Mouse (Mus musculus) brown adipose tissue, adult 24 weeks (tissue): ENCODE data around the gene Hoxb4. TPM values are rescaled to one million over a fixed set of nuclear protein-coding genes. Genes with fewer than 3 reads are reported as not detected.

Experiments used
- H3K27ac ChIP-seq: fragments of 200-500 bp; replicated peaks from 2 replicates; pipeline ENCODE4 v1.5.1; 2012; ENCODE audit warnings: low read depth, mild to moderate bottlenecking, low read length
- H3K4me1 ChIP-seq: fragments of 200-500 bp; 2 replicates; pipeline ENCODE4 v1.6.1; 2012; ENCODE audit warnings: low read length, mixed read lengths; ENCODE audit not compliant: control insufficient read depth, insufficient read depth, insufficient read length
- H3K4me3 ChIP-seq: fragments of 200-500 bp; 2 replicates; pipeline ENCODE4 v1.5.1; 2012; ENCODE audit warnings: low read depth, mild to moderate bottlenecking, low read length, moderate library complexity; ENCODE audit not compliant: insufficient read depth
- polyA plus RNA-seq: library from polyadenylated mRNA; stranded (reverse); fragments of >200 nt; gene quantifications from 2 replicates; pipeline ENCODE4 v1.2.4, GENCODE M21; 2012; ENCODE audit not compliant: missing spikeins, insufficient read depth, insufficient read length

Hoxb4 gene
- polyA plus RNA-seq, 1 experiment, result 6.4 TPM

DNA sequence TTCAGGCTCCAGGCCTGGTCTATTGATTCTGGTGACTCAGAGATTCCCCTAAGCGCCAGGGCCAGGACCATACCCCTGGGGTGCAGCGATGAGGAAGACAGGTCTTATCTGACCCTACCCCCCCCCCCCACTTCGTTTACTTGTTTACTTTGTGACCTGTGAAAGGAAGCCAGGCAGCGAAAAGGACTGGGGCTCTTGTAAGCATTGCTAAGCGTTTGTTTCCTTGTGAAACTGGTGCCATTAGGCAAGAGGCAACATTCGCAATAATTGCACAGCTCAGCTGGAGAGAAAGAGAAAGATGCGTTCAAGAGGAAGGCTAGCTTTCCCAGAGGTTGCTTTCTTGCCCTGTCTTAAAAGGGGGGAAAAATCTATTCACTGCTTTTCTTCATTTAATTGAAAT is 51.1 kb downstream of the Hoxb4 start:
- H3K4me1 ChIP-seq, result no peaks in the 10 kb centered on the region; the same call in 1 of the 2 replicates
- H3K4me3 ChIP-seq, result no peak overlapping the region
- H3K27ac ChIP-seq, result no peak overlapping the region

Other genes with a start within 250 kb of the Hoxb4 start
- gene Atp5g1, start 242.6 kb upstream of the Hoxb4 start, polyA plus RNA-seq, result 43.7 and 57.2 TPM in 2 replicates
- not detected in 2 replicates for gene Calcoco2, start 206.3 kb upstream of the Hoxb4 start, polyA plus RNA-seq
- gene Ttll6, start 184.5 kb upstream of the Hoxb4 start, polyA plus RNA-seq, result not detected in 2 replicates
- not detected in 2 replicates for gene Hoxb13, start 124.0 kb upstream of the Hoxb4 start, polyA plus RNA-seq
- gene Hoxb9, start 46.8 kb upstream of the Hoxb4 start, polyA plus RNA-seq, result not detected in 2 replicates
- 0.58 and 1.9 TPM in 2 replicates for gene Hoxb8, start 36.4 kb upstream of the Hoxb4 start, polyA plus RNA-seq
- gene Hoxb7, start 31.6 kb upstream of the Hoxb4 start, polyA plus RNA-seq, result 2.1 and 2.6 TPM in 2 replicates
- 0.91 and 1.9 TPM in 2 replicates for gene Hoxb6, start 25.8 kb upstream of the Hoxb4 start, polyA plus RNA-seq
- gene Hoxb5, start 14.9 kb upstream of the Hoxb4 start, polyA plus RNA-seq, result 1.1 and 1.2 TPM in 2 replicates
- gene Hoxb3, start 5.1 kb downstream of the Hoxb4 start, polyA plus RNA-seq, result 1.7 and 2.0 TPM in 2 replicates
- 3.2 and 3.7 TPM in 2 replicates for gene Hoxb2, start 32.3 kb downstream of the Hoxb4 start, polyA plus RNA-seq
- not detected in 2 replicates for gene Hoxb1, start 47.5 kb downstream of the Hoxb4 start, polyA plus RNA-seq
- gene Skap1, start 146.3 kb downstream of the Hoxb4 start, polyA plus RNA-seq, result not detected in 2 replicates